Mouse (Mus musculus): ENCODE measurements around the gene Npb. TPM values are rescaled to one million over a fixed set of nuclear protein-coding genes. Genes with fewer than 3 reads are reported as not detected.
"Not testable (repeated sequence)": the region's sequence is repeated elsewhere in the genome, so short reads cannot be mapped to it uniquely, and the experiment has no call there.

Npb gene
- polyA plus RNA-seq, 1 experiment = 1.0 TPM

- 88% methylated on average over 11 of the region's 11 CpGs for WGBS
- DNase-seq (ENCODE audit: low read depth, low spot score) = no peak
These were observed 29.5 kb upstream of the Npb start for GRCm38 (mm10) chr11:120578694-120579243.

DNA sequence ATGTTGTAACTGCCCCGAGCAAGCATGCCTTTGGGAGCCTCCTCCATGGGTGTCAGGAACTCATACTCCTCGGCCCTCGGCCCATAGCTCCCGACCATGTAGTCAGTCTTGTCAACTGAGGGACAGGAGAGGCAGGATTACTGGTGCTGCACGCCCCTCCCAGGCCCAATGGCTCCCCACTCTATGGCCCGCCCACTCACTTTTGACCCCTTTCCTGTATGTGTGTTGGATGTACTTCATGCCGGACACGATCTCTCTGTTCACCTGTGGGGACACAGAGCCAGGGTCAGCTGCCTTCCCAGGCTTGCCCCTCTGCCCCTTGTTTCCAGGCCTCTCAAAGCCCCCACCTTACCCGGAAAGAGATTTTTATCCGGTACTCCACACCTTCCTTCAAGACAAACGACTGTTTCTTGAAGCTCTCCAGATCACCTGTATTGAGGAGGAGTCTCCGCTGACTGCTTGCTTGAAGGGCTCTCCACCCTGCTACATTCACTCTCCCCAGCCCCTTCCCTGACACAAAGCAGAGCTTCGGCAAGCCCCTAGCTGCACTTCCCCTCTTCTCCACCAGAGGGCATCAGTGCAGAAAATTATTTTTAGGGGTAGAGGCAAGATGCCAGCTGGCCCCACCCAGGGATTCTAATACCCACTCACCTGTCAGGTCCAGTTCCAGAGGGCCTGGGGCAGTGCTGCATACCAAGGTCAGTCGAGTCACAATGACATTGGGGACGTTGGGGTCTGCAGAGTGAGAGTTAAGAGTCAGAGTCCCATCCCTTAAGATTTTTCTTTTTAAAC, 28.8 kb upstream of the Npb start:
- no peak for DNase-seq (ENCODE audit: low read depth, low spot score)
- WGBS = 55% methylated on average over 15 of the region's 15 CpGs

- 22% methylated on average over 7 of the region's 7 CpGs for WGBS
- no peak for DNase-seq (ENCODE audit: low read depth, low spot score)
These were observed 28.1 kb upstream of the Npb start for GRCm38 (mm10) chr11:120580190-120580589.

- under 1% methylated on average over 43 of the region's 44 CpGs for WGBS
- no peak for DNase-seq (ENCODE audit: low read depth, low spot score)
These were observed 27.4 kb upstream of the Npb start for GRCm38 (mm10) chr11:120580871-120581331.

GRCm38 (mm10) chr11:120581490-120582267, 26.6 kb upstream of the Npb start, which contains the start of gene Arhgdia:
Gene Arhgdia, minus strand, starts transcription at chr11:120581624.
- 2% methylated on average over 75 of the region's 75 CpGs for WGBS
- DNase-seq (ENCODE audit: low read depth, low spot score) = no peak

DNA sequence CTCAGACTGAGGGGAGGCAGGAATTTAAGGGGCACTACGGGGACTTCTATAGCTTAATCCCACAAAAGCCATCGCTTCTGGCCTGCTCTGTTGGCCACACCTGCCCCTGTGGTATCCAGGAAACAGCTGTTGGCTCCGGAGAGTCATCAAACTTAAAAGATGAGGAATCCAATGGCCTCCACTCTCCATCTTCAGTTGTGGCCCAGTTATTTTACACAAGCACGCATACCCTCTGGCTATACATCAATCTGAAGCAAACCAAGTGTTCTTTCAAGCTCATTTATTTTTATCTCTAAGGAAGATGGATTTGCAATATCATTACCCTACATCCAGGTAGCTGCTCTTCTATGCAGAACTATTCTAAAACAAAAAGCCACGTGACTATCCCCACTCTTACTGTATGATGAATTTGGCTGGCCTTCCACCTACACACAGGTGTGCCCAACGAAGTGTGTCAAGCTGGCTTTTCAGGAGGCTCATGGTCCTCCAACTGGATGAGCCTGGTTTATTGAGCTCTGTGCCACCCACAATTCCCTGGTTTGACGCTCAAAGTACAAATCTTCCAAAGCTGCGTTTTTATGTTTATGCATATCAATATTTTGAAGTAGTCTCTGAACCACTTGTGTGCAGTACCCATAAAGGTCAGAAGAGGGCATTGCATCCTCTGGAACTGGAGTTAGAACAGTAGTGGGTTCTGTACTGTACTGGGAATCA, 25.9 kb upstream of the Npb start:
- 51% methylated on average over 8 of the region's 8 CpGs for WGBS
- no peak for DNase-seq (ENCODE audit: low read depth, low spot score)

GRCm38 (mm10) chr11:120582982-120583293, 25.3 kb upstream of the Npb start:
- WGBS = 96% methylated on average over 2 of the region's 2 CpGs
- DNase-seq (ENCODE audit: low read depth, low spot score) = not testable (repeated sequence)

DNA sequence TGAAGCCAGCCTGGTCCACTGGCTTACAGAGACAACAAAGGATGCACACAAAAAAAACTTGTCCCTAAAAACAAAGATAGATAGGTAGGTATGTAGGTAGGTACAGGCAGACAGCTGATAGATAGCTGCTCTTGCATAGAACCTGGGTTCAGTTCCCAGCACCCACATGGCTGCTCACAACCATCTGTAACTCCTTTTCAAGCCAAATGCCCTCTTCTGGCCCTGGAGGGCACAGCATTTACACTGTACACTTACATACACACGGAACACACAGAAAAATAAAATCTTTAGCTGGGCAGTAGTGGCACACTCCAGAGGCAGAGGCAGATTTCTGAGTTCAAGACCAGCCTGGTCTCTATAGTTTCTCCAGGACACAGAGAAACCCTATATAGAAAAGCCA, 24.3 kb upstream of the Npb start:
- 94% methylated on average over 1 of the region's 1 CpGs for WGBS

GRCm38 (mm10) chr11:120588531-120588930, 19.7 kb upstream of the Npb start:
- 91% methylated on average over 6 of the region's 6 CpGs for WGBS
- DNase-seq (ENCODE audit: low read depth, low spot score) = no peak

More for the DNA sequence above, 24.3 kb upstream of the Npb start:
- no peak for DNase-seq (ENCODE audit: low read depth, low spot score)

DNA sequence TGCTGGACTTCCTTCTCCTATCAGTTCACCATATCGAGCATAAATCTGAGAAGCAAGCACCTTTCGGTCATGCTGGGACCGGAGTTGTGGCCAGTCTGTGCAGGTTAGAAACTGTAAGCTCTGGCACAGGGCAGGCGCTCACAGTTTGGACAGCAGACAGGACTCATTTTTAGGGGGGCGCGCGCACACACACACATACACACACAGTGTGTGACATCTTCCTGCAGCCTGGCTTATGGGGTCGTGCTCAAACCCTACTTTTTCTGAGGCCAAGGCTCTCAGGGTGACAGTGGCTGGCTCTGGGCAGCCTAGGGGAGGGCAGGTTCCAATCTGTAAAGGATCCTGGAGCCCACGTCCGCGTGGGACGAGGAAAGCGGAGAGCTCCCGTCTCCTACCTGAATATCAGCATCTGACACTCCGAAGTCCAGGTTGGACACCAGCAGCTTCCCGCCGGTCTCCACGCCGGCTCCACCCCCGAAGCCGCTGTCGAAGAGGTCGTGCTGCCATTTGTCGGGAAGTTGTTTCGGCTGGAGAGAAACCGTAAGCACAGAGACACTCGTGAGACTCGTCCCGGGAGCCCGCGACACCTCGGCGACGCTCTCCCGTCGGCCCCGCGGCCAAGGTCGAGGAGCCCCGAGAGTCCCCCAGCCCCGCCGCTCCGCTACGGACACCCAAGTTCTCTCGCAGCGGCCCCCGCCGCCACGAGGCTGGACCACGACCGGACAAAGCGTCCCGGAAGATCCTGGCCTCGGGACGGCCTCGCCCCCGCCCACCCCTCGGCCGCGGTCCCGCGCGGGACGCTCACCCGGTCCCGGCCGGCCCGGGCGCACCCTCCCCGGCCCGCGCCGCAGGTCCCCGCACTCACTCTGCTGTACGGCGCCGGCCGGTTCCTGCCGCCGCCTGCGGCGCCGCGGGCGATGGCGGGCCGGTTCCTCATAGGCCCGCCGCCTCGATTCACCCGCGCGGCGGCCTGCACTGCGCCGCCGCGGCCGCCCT, 10.7 kb upstream of the Npb start:
- 2% methylated on average over 99 of the region's 99 CpGs for WGBS
- no peak for DNase-seq (ENCODE audit: low read depth, low spot score)

GRCm38 (mm10) chr11:120598283-120598989, 9.8 kb upstream of the Npb start, which contains the start of the genes Alyref and Anapc11:
Gene Alyref, minus strand, starts transcription at chr11:120598365.
Gene Anapc11, plus strand, starts transcription at chr11:120598421.
- WGBS = 1% methylated on average over 87 of the region's 88 CpGs
- peak; percentile 71 for DNase-seq (ENCODE audit: low read depth, low spot score)

DNA sequence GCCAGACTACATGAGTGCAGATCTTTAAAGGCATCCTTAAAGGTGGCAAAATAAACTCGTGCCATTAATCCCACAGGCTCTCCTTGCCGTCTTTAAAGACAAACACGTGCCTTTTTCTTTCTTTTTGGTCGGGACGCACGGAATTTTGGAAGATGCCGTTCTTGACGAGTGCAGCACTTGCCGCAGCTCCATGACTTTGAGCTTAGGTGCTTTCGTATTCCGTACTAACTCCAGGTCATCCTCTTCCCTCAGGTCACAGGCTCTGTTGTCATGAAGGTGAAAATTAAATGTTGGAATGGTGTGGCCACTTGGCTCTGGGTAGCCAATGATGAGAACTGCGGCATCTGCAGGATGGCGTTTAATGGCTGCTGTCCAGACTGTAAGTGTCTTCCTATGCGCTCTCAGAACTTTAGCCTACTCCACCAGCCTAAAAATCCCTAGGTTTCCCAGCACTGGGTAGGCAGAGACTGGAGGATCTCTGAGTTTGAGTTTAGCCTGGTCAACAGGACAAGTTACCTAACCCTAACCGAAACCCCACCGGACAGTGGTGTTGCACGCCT, 9.2 kb upstream of the Npb start:
- DNase-seq (ENCODE audit: low read depth, low spot score) = no peak

GRCm38 (mm10) chr11:120600716-120601115, 7.6 kb upstream of the Npb start:
- DNase-seq (ENCODE audit: low read depth, low spot score) = no peak
- 91% methylated on average over 3 of the region's 3 CpGs for WGBS

More for the DNA sequence above, 9.2 kb upstream of the Npb start:
- 39% methylated on average over 17 of the region's 17 CpGs for WGBS

DNA sequence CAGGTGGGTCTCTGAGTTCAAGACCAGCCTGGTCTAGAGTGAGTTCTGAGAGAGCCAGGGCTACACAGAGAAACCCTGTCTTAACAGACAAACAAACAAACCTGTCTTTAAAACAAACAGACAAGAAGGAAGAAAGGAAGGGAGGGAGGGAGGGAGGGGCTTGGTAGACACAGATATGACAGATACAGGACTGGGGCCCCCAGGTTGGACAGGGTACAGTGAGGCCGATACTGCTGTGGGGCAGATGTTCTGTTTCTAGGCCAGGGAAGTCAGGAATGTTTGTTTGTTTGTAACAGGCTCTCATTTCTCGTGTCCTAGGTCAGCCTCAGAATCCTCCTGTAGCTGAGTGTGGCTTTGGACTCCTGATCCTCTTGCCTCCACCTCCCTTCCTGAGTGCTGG, 4.7 kb upstream of the Npb start:
- 59% methylated on average over 2 of the region's 2 CpGs for WGBS
- DNase-seq (ENCODE audit: low read depth, low spot score) = no peak

GRCm38 (mm10) chr11:120605667-120606066, 2.6 kb upstream of the Npb start:
- DNase-seq (ENCODE audit: low read depth, low spot score) = no peak
- WGBS = 83% methylated on average over 7 of the region's 7 CpGs

GRCm38 (mm10) chr11:120606764-120607163, 1.5 kb upstream of the Npb start:
- 74% methylated on average over 4 of the region's 4 CpGs for WGBS
- no peak for DNase-seq (ENCODE audit: low read depth, low spot score)

DNA sequence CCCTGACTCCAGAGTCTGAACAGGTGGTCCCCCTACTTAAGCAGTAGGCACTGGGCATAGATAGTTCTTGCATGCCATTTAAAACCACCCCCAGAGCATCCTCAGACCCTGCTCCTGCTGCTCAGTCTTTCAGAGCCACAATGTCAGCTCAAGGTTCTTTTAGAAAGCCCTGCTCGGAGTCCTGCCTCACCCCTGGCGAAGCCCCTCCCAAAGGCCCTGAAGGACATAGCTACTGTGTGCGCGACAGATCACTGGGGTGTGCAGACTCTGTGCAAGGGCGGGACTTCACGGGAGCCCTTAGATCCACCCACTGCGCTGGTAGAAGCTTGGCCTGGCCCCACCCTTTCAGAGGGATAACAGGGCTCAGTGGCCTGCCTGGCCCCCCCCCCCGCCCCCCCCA, 973 bp downstream of the Npb start:
- 42% methylated on average over 8 of the region's 8 CpGs for WGBS

More for the DNA sequence above, 973 bp downstream of the Npb start:
- no peak for DNase-seq (ENCODE audit: low read depth, low spot score)
